Mouse (Mus musculus) 416B (cell line): Measurements from ENCODE around the gene Galnt2.

ENCODE experiments used
- DNase-seq: peaks from one replicate; pipeline ENCODE4 v3.0.0; 2011; ENCODE audit warnings: low read depth

Gene Galnt2

DNA sequence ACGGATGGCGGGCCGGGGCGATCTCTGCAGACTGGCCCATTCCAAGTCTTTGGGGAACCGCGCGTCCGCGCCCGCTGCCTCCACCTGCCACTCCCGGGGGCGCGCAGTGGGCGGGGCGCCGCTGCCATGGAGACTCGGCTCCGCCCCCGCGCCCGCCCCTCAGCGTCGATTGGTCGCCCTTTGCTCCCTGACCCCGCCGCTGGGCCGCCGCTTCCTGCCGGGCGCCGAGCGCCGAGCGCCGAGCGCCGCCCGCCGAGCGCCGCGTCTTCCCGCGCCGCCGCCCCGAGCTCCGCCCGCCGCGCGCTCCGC, at the start of gene Galnt2:
TSS of gene Galnt2 (plus strand) at position 216 of the 309 bp plus-strand sequence.
- DNase-seq: peak; percentile 73

DNA sequence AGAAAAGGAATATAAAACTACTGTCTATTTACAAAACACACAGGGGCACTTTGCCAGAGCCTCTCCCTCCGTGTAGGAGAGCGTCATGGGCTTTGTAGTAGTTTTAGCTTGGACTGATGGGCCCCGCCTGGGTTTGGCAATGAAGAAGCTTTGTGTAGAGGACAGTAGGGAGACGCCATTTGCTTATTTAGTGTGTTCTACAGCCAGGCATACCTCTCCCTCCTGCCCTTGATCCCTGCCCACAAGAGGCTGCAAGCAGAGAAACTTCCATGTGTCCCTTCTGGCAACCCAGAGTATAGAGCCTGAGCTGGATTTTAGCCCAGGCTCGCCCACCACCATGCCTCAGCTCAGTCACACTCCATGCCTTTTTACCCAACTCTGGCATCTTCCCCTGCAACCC, 49.4 kb upstream of the Galnt2 start:
- DNase-seq: no peak

DNA sequence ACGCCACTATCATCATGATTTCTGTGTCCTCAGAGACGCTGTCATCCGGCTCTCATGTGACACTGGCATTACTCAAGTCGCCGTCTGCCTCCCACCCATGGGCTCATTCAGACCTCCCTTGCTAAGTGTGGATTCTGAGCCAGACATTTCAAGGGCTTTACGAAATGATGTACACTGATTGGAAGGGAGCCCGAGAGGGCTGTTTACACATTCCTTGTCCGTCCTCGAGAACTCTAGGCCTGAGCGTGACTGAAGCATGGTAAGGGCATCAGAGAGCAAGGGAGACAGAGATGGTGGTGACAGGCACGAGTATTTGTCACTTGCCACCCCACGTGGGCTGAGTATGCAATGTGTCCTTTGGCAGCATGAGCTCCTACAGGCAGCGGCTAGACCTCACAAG, 49.0 kb upstream of the Galnt2 start:
- DNase-seq: no peak

DNA sequence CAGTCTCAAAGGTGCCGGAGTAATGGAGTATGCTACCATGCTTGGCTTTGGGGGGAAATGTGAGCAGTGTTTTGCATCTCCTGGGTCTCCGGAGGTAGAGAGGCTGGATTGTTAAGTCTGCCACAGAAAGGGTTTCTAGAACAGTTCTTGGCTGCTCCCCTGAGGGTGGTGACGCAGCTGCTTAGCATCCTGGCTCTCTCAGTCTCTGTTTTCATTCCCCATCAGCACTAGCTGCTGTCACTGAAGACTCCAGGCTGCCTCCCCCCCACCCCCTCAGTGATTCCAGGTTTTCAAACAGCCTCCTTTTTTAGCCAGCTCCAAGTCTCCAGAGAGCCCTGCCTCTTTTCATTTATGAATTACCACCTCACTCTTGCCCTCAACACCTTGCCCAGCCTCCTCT, 47.1 kb upstream of the Galnt2 start:
- no peak for DNase-seq

GRCm38 (mm10) chr8:124184507-124184906, 46.7 kb upstream of the Galnt2 start:
- DNase-seq: no peak

GRCm38 (mm10) chr8:124185081-124185480, 46.1 kb upstream of the Galnt2 start:
- DNase-seq: no peak

GRCm38 (mm10) chr8:124190388-124190787, 40.8 kb upstream of the Galnt2 start:
- DNase-seq: no peak

GRCm38 (mm10) chr8:124192242-124192641, 38.9 kb upstream of the Galnt2 start:
- no peak for DNase-seq

DNA sequence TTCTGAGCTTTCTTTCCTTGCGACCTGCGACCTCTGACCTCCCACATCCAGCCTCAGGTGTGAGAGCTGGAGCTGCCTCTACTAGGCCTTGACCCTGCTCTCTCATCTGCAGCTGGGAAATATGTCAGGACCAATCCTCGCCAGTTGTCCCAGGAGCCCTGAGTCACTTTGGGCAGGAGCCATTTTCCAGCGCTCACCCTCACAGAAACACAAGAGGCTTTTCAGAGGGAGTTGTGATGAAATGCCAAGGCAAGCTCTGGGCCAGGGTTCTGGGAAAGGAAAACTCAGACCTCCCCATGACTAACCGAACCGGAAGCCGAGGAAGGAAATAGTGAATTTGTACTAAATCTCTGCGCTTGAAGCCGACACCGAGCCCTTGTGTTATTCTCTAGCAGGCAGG, 38.2 kb upstream of the Galnt2 start:
- DNase-seq: no peak

- no peak for DNase-seq
These were observed 37.2 kb upstream of the Galnt2 start for GRCm38 (mm10) chr8:124193992-124194391.

- DNase-seq: no peak
These were observed 35.0 kb upstream of the Galnt2 start for GRCm38 (mm10) chr8:124196195-124196594.

- DNase-seq: no peak
These were observed 34.4 kb upstream of the Galnt2 start for GRCm38 (mm10) chr8:124196797-124197196.

- DNase-seq: no peak
These were observed 33.0 kb upstream of the Galnt2 start for GRCm38 (mm10) chr8:124198230-124198629.

DNA sequence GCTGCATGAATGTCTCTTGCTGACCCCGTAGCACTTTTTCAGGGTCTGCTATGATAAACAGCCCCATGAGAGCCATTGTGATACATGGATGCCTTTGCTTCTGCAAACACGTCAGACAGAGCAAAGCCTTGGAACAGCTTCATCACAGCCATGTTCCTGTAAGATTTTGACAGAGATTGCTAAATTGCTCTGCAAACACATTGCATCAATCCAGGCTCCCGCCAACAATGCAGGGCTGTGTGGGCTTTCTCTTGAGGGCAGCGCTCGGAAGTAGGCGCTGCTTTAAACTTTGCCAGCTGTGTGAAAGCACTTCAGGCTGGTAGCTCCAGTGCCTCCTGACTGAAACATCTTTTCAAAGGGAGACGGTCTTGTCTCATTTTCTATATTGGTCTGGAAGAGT, 30.8 kb upstream of the Galnt2 start:
- DNase-seq: peak; percentile 20

GRCm38 (mm10) chr8:124201706-124202105, 29.5 kb upstream of the Galnt2 start:
- peak; percentile 60 for DNase-seq

DNA sequence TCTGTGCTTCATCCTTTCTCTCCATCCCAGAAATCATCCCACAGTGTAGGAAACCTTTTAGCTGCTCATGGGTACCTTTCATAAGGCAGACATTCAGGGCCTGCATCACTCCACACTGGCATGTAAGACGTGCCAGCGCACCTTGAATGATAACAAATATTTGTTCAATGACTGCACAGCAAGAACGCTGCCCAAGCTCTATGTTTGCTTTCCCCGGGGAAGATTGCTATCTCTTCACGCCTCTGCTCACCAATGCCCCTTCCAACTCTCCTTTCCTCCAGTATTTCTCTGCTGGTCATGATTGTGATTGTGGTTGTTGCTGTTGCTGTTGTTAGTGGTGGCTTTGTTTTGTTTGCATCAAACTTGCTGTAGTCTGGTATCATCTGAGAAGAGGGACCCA, 28.3 kb upstream of the Galnt2 start:
- no peak for DNase-seq

- DNase-seq: no peak
These were observed 27.1 kb upstream of the Galnt2 start for GRCm38 (mm10) chr8:124204001-124204601.

DNA sequence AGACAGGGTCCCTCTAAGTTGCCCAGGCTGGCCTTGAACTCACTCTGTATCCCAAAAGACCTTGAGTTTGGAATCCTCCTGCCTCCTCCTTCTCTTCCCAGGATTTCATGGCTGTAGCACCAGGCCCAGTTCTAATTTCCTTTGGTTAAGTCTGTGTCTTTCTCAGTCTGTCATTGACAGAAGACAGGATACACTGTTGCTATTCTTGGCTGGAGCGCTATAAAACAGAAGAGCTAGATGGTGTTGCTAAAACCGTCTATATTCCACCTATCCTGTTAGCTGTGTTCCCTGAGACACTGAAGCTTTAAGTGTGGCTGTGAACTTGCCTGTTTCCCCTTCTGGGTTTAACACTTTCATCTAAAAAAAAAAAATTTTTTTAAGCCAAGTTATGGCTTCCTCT, 19.0 kb upstream of the Galnt2 start:
- DNase-seq: no peak

DNA sequence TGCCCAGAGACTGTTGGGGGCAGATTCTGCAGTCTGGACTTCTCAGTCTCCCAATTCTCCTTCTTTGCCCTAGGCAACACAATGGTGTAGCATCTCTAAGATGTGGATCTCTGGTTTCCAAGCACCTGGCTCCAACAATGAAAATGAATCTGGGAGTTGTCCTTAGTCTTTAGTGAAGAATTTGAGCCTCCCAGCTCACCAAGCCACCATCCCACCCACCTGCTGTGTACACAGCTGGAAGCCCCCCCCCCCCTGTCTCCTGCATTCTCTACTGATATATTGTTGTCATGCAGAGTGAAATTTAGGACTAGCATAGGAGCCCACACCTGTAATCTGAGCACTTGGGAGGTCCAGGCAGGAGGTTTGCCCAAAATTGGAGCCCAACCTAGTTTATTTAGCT, 14.2 kb upstream of the Galnt2 start:
- no peak for DNase-seq

GRCm38 (mm10) chr8:124229883-124230282, 1.3 kb upstream of the Galnt2 start:
- no peak for DNase-seq

DNA sequence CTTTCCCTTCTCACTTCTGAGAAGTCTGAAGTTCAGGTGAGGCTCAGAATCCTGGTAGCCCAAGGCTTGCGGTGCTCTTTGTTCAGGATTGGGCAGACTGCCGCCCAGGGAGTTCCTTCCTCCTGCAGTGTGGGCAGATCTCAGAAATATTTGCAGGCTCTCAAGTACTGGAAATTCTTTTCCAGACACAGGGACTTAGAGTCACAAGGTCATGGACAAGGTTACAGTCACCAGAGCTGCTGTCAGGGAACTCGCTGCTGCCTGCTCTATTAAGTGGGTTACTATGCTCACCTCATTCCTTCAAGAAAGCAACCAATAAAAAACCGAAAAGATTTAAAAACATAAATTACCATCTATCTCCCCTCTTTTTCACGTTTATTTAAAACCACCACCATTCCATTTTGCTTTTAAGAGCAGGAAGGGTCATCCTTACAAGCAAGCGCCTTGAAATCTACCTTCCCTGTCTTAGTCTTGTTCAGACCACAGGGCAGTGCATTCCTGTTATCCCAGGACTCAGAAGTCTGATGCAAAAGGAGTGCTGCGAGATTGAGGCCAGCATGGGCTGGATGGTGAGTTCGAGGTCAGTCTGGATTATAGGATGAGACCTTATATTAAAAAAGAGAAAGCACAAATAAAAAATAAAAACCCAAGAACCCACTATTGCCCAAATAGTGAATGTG, 555 bp upstream of the Galnt2 start:
- DNase-seq: no peak

- DNase-seq: no peak
These were observed 491 bp downstream of the Galnt2 start for GRCm38 (mm10) chr8:124231485-124232279.

- DNase-seq: no peak
These were observed 1.0 kb downstream of the Galnt2 start for GRCm38 (mm10) chr8:124232280-124232600.

DNA sequence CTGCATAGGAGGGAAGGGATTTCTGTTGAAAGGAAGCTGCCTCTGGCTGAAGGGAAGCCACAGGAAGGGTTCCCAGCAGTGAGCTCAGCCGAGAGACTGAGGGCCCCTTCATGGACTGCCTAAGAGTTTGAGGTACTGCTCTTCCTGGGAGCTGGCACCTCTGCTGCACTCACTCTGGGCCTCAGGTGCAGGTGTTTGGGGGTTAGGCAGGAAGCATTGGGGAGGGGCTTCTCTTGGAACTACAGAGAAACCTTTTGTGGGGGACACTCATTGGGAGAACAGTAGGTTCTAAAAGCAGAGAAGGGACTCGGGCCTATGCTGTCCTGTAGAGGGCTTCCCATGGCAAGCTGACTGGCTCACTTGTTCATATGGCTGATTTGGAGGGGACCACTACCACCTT, 3.3 kb downstream of the Galnt2 start:
- DNase-seq: no peak
